Mouse (Mus musculus): ENCODE measurements around the gene Lnp1. TPM values are rescaled to one million over a fixed set of nuclear protein-coding genes. Genes with fewer than 3 reads are reported as not detected.

Gene Lnp1
- total RNA-seq (2023) = not detected in 4 replicates

DNA sequence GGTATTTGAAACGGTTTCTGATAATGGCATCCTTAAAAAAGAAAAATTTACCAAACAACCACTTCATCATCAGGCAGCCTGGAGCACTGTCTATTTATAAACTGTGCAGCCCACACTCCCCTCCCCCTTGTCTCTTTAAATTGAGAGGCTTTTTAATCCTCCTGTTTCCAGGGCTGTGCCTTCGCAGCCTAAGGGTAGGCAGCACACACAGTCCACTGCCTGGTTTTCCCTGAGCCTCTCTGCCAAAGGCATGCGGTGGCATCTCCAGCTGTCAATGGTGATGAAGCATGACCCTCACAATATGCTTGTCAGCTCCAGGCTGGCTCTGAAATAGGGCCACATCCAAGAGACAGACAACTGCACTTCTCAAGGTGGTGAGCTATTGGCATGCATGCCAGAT is at the start of gene Lnp1:
Lnp1 (minus strand) TSS at position 39 of the 400 bp plus-strand sequence.

DNA sequence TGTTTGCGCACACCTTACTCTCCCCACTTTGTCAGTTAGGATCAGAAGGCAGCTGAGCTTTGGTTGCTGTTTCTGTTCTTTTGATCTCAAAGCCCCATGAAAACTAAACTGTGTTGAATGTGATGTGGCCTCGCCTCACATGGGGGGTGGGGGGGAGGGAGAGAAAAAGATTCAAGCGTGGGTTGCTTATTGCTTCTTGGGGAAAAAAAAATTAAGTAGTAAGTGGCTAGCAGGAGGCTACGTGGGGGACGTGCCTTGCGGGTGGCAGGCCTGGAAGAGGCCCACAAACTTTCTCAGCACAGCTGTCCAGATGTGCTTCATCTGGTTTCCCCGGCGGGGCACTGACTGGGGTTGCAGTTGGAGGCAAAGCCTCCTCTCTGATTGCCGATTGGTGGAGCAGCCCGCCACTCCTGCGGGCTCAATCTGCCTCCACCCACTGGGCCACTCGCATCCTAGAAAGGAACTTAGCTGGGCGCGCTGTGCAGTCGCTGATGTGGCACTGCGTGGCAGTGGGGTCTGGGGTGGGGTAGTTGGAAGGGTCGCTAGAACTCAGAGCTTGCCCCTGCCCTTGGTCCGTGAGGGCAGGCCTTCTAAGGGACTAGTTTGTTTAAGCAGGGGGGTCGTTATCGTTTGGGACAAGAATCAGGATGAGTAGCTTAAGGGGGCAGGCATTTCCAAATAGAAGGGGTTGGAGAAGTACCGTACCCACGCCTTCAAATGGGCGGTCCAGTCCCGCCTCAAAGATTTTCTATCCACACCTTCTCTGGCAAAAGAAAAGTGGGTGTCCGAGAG is 41.8 kb downstream of the Lnp1 start, which contains the start of gene Tmem45a:
Tmem45a (minus strand) TSS at position 343 of the 792 bp plus-strand sequence.

Other genes starting within 250 kb of the Lnp1 start
- gene Tfg, start 210.6 kb downstream of the Lnp1 start, total RNA-seq (2023) = 27.4 to 32.2 TPM (median 28.8 TPM) in 4 replicates
- gene Adgrg7, start 132.2 kb downstream of the Lnp1 start, total RNA-seq (2023) = 0.19 to 0.21 TPM in 2 of 4 replicates, not detected in the others
- gene Tmem45a, start 41.9 kb downstream of the Lnp1 start, total RNA-seq (2023) = not detected in 4 replicates
- not detected in 4 replicates for gene Tmem45a2, start 143.3 kb upstream of the Lnp1 start, total RNA-seq (2023)
- gene Tomm70a, start 193.6 kb upstream of the Lnp1 start, total RNA-seq (2023) = 27.2 to 29.3 TPM (median 28.8 TPM) in 4 replicates
- gene Nit2, start 239.3 kb upstream of the Lnp1 start, total RNA-seq (2023) = 11.9 to 22.1 TPM (median 18.8 TPM) in 4 replicates